Mouse (Mus musculus) urinary bladder, postnatal 10 days (tissue): ENCODE data around the gene Pptc7.

ENCODE experiments used
- DNase-seq: peaks from one replicate; pipeline ENCODE4 v3.0.0; 2022; ENCODE audit warnings: low spot score

Gene Pptc7

GRCm38 (mm10) chr5:122284183-122285028 lies at the start of gene Pptc7:
Pptc7 (plus strand) TSS chr5:122284365.
- DNase-seq: peak; percentile 75

- DNase-seq: no peak
Measured at GRCm38 (mm10) chr5:122235196-122235836, 48.8 kb upstream of the Pptc7 start.

GRCm38 (mm10) chr5:122237200-122237599 lies 47.0 kb upstream of the Pptc7 start:
- no peak for DNase-seq

GRCm38 (mm10) chr5:122239618-122240017 lies 44.5 kb upstream of the Pptc7 start:
- no peak for DNase-seq

- no peak for DNase-seq
Measured at GRCm38 (mm10) chr5:122240521-122240920, 43.6 kb upstream of the Pptc7 start.

GRCm38 (mm10) chr5:122240989-122241388 lies 43.2 kb upstream of the Pptc7 start:
- DNase-seq: no peak

GRCm38 (mm10) chr5:122242521-122243123 lies 41.5 kb upstream of the Pptc7 start:
- no peak for DNase-seq

- DNase-seq: no peak
Measured at GRCm38 (mm10) chr5:122243781-122244523, 40.2 kb upstream of the Pptc7 start.

- DNase-seq: no peak
Measured at GRCm38 (mm10) chr5:122245186-122245585, 39.0 kb upstream of the Pptc7 start.

GRCm38 (mm10) chr5:122246547-122247167 lies 37.5 kb upstream of the Pptc7 start:
- DNase-seq: no peak

GRCm38 (mm10) chr5:122247529-122247928 lies 36.6 kb upstream of the Pptc7 start:
- no peak for DNase-seq

GRCm38 (mm10) chr5:122247934-122248333 lies 36.2 kb upstream of the Pptc7 start:
- no peak for DNase-seq

GRCm38 (mm10) chr5:122249281-122249680 lies 34.9 kb upstream of the Pptc7 start:
- DNase-seq: no peak

GRCm38 (mm10) chr5:122251895-122252606 lies 32.1 kb upstream of the Pptc7 start:
- no peak for DNase-seq

- DNase-seq: no peak
Measured at GRCm38 (mm10) chr5:122258027-122258741, 26.0 kb upstream of the Pptc7 start.

GRCm38 (mm10) chr5:122262104-122262503 lies 22.1 kb upstream of the Pptc7 start:
- DNase-seq: no peak

- peak; percentile 71 for DNase-seq
Measured at GRCm38 (mm10) chr5:122263933-122264905, 19.9 kb upstream of the Pptc7 start, which contains the start of gene Tctn1. Tctn1 (minus strand) TSS chr5:122264460.

- no peak for DNase-seq
Measured at GRCm38 (mm10) chr5:122265187-122265586, 19.0 kb upstream of the Pptc7 start.

- DNase-seq: no peak
Measured at GRCm38 (mm10) chr5:122265942-122266341, 18.2 kb upstream of the Pptc7 start.
